Mouse (Mus musculus) neural tube, embryonic 14.5 days (tissue): ENCODE measurements around the gene Gm5565. TPM values are rescaled to one million over a fixed set of nuclear protein-coding genes. Genes with fewer than 3 reads are reported as not detected.
"Not testable (repeated sequence)": the region's sequence is repeated elsewhere in the genome, so short reads cannot be mapped to it uniquely, and the experiment has no call there.

Experiments
- ATAC-seq: fragments of 200-750 bp; cut with Nextera tagmentation; 2 replicates; pipeline ENCODE4 v1.8.0; 2017; ENCODE audit warnings: low read depth, mild to moderate bottlenecking, moderate TSS enrichment, moderate library complexity
- H3K27ac ChIP-seq: fragments of 300-500 bp; sonication (generic); 2 replicates; pipeline ENCODE4 v1.5.1; 2014; ENCODE audit warnings: low read depth, mild to moderate bottlenecking, control low read depth, low read length, moderate library complexity, mixed read lengths
- H3K27me3 ChIP-seq: fragments of 300-500 bp; sonication (generic); 2 replicates; pipeline ENCODE4 v1.6.1; 2014; ENCODE audit warnings: low read length; ENCODE audit not compliant: control insufficient read depth, insufficient read depth
- H3K36me3 ChIP-seq: fragments of 300-500 bp; sonication (generic); 2 replicates; pipeline ENCODE4 v1.6.1; 2014; ENCODE audit warnings: low read length, mixed read lengths; ENCODE audit not compliant: control insufficient read depth, insufficient read depth
- H3K4me1 ChIP-seq: fragments of 300-500 bp; sonication (generic); 2 replicates; pipeline ENCODE4 v1.6.1; 2014; ENCODE audit warnings: low read length; ENCODE audit not compliant: control insufficient read depth, insufficient read depth
- H3K4me2 ChIP-seq: fragments of 300-500 bp; sonication (generic); 2 replicates; pipeline ENCODE4 v1.6.1; 2014; ENCODE audit warnings: mild to moderate bottlenecking, low read depth, low read length, control low read depth
- H3K4me3 ChIP-seq: fragments of 300-500 bp; sonication (generic); 2 replicates; pipeline ENCODE4 v1.5.1; 2014; ENCODE audit warnings: low read depth, low read length, control low read depth, mixed read lengths
- H3K9ac ChIP-seq: fragments of 300-500 bp; sonication (generic); replicated peaks from 2 replicates; pipeline ENCODE4 v1.6.1; 2014; ENCODE audit warnings: low read depth, mild to moderate bottlenecking, control low read depth, low read length, mixed read lengths
- H3K9me3 ChIP-seq: fragments of 300-500 bp; sonication (generic); 2 replicates; pipeline ENCODE4 v1.6.1; 2016; ENCODE audit warnings: low read length; ENCODE audit not compliant: control insufficient read depth
- WGBS: fragments of 180-500 bp; shearing (Covaris S2); extraction: QIAGEN DNeasy Blood & Tissue Kit; methylation state at CpG from one replicate; pipeline ENCODE4 v1.1.7; 2014; 5-methylcytosine and 5-hydroxymethylcytosine counted together
- polyA plus RNA-seq: library from polyadenylated mRNA; unstranded; fragments of >200 nt; fragmentation: Nextera tagmentation; extraction: Ambion mirVana; gene quantifications from 2 replicates; pipeline ENCODE4 v1.2.1, GENCODE M21; 2014

Gene Gm5565
- not detected in 2 replicates for polyA plus RNA-seq

- H3K36me3 ChIP-seq, H3K9ac ChIP-seq, H3K9me3 ChIP-seq, H3K27me3 ChIP-seq, ATAC-seq, H3K4me3 ChIP-seq, H3K4me2 ChIP-seq, H3K4me1 ChIP-seq, H3K27ac ChIP-seq: not testable (repeated sequence)
- WGBS = 96% methylated on average over 3 of the region's 3 CpGs
These were observed at the start of gene Gm5565 for GRCm38 (mm10) chr5:146160439-146160838. Gene Gm5565, minus strand, starts transcription at chr5:146160539.

DNA sequence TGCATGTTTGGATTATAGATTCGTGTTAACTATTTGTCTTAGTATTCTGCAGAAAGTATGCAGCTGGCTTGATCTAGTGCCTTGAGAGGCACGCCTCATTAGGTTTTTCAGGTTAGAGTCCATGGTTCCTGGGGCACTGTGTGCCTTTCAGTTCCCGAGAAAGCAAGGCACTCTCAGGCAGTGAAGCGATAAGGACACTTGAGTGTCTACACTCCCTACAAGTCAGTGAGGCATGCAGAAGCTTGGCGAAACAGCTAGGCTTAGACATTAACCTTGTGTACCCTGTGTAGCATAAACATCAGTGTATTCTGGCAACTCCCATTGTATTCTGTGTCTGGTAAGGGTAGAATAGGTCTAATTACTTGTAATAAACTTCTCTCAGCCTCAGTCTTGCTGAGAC, 45.2 kb upstream of the Gm5565 start:
- Histone ChIP-seq H3K9me3 (no peaks in the 10 kb centered on the region), H3K4me2 (no peak overlapping the region), H3K4me1 (no peaks in the 10 kb centered on the region), H3K4me3 (no peak overlapping the region), H3K9ac (no peak overlapping the region), H3K27me3 (no peaks in the 10 kb centered on the region), H3K36me3 (peaks cover 52% of the 10 kb centered on the region), H3K27ac (no peak overlapping the region)
- WGBS = 94% methylated on average over 5 of the region's 5 CpGs
- no peak for ATAC-seq

DNA sequence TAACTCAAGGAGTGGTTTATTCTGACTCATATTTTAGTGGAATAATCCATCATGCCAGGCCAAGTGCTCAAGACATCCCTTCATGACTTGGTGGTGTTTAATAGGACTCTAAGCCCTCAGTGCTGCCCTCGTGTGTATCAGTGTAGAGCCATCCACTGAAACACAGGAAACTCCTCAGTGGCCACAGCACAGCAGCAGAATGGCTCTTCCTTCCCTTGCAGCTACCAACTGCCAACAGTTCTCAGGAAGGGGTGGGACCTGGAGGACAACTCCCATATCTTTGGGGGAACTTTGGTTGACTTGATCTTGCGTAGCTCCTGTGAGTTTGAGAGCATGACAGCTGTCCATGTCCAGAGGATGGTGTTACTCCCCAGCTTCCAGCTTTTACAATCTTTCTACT, 43.6 kb upstream of the Gm5565 start:
- no peaks in the 10 kb centered on the region for H3K4me1 ChIP-seq
- no peak overlapping the region for H3K27ac ChIP-seq
- no peak overlapping the region for H3K9ac ChIP-seq
- no peaks in the 10 kb centered on the region for H3K27me3 ChIP-seq
- H3K36me3 ChIP-seq = peaks cover 42% of the 10 kb centered on the region
- no peak for ATAC-seq
- H3K9me3 ChIP-seq = no peaks in the 10 kb centered on the region
- H3K4me2 ChIP-seq = no peak overlapping the region
- no peak overlapping the region for H3K4me3 ChIP-seq
- 93% methylated on average over 2 of the region's 2 CpGs for WGBS

- no peaks in the 10 kb centered on the region for H3K27me3 ChIP-seq
These were observed 40.2 kb upstream of the Gm5565 start for GRCm38 (mm10) chr5:146200580-146200979.

GRCm38 (mm10) chr5:146199540-146199939, 39.2 kb upstream of the Gm5565 start:
- Histone ChIP-seq H3K27ac (no peak overlapping the region), H3K27me3 (no peaks in the 10 kb centered on the region), H3K9ac (no peak overlapping the region), H3K4me3 (no peak overlapping the region), H3K4me2 (no peak overlapping the region), H3K36me3 (peaks cover 12% of the 10 kb centered on the region; the same call in 1 of the 2 replicates), H3K4me1 (no peaks in the 10 kb centered on the region), H3K9me3 (peaks cover 1% of the 10 kb centered on the region; the same call in 1 of the 2 replicates)
- 88% methylated on average over 2 of the region's 2 CpGs for whole genome bisulfite sequencing
- no peak for ATAC-seq

More at GRCm38 (mm10) chr5:146200580-146200979, 40.2 kb upstream of the Gm5565 start:
- Histone ChIP-seq H3K4me2 (no peak overlapping the region), H3K27ac (no peak overlapping the region), H3K4me1 (no peaks in the 10 kb centered on the region), H3K9ac (no peak overlapping the region), H3K9me3 (no peaks in the 10 kb centered on the region), H3K36me3 (peaks cover 15% of the 10 kb centered on the region), H3K4me3 (no peak overlapping the region)
- ATAC-seq = no peak
- 97% methylated on average over 6 of the region's 6 CpGs for WGBS

GRCm38 (mm10) chr5:146199073-146199472, 38.7 kb upstream of the Gm5565 start:
- no peak for ATAC-seq

GRCm38 (mm10) chr5:146193360-146193759, 33.0 kb upstream of the Gm5565 start:
- Histone ChIP-seq H3K9ac (no peak overlapping the region), H3K27ac (no peak overlapping the region), H3K36me3 (no peaks in the 10 kb centered on the region), H3K4me3 (no peak overlapping the region), H3K27me3 (no peaks in the 10 kb centered on the region), H3K9me3 (peaks cover 2% of the 10 kb centered on the region; the same call in 1 of the 2 replicates), H3K4me2 (no peak overlapping the region), H3K4me1 (no peaks in the 10 kb centered on the region)
- 89% methylated on average over 8 of the region's 8 CpGs for WGBS
- no peak for ATAC-seq

More at GRCm38 (mm10) chr5:146199073-146199472, 38.7 kb upstream of the Gm5565 start:
- Histone ChIP-seq H3K4me1 (no peaks in the 10 kb centered on the region), H3K9me3 (peaks cover 2% of the 10 kb centered on the region; the same call in 1 of the 2 replicates), H3K27ac (no peak overlapping the region), H3K27me3 (no peaks in the 10 kb centered on the region), H3K4me2 (no peak overlapping the region), H3K36me3 (peaks cover 9% of the 10 kb centered on the region; the same call in 1 of the 2 replicates), H3K9ac (no peak overlapping the region), H3K4me3 (no peak overlapping the region)

- no peaks in the 10 kb centered on the region for H3K4me1 ChIP-seq
- no peak overlapping the region for H3K4me2 ChIP-seq
- no peak overlapping the region for H3K9ac ChIP-seq
- no peak overlapping the region for H3K27ac ChIP-seq
- no peak overlapping the region for H3K4me3 ChIP-seq
- H3K27me3 ChIP-seq = no peaks in the 10 kb centered on the region
- peaks cover 2% of the 10 kb centered on the region; the same call in 1 of the 2 replicates for H3K9me3 ChIP-seq
- H3K36me3 ChIP-seq = no peaks in the 10 kb centered on the region
- 62% methylated on average over 3 of the region's 3 CpGs for WGBS
- ATAC-seq = no peak
These were observed 30.3 kb upstream of the Gm5565 start for GRCm38 (mm10) chr5:146190501-146191269.

DNA sequence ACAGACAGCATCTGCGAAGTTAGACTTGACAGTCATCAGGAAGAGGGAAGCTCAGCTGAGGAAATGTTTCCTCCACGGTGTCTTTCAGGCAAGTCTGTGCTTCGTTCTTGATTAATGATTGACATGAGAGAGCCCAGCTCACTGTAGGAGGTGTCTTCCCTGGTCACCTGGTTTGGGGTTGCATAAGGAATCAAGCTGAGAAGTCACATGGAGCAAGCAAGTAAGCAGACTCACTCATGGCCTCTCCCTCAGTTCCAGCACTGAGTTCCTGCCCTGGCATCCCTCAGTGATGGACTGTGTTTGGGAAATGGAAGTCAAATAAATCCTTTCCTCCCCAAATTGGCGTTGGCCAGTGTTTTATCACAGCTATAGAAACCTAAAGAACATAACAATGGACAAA, 29.8 kb upstream of the Gm5565 start:
- no peak overlapping the region for H3K4me3 ChIP-seq
- no peak for ATAC-seq
- H3K36me3 ChIP-seq = no peaks in the 10 kb centered on the region
- no peaks in the 10 kb centered on the region for H3K4me1 ChIP-seq
- H3K9me3 ChIP-seq = peaks cover 2% of the 10 kb centered on the region; the same call in 1 of the 2 replicates
- no peaks in the 10 kb centered on the region for H3K27me3 ChIP-seq
- no peak overlapping the region for H3K4me2 ChIP-seq
- WGBS = 74% methylated on average over 4 of the region's 4 CpGs
- H3K9ac ChIP-seq = no peak overlapping the region
- H3K27ac ChIP-seq = no peak overlapping the region
